Comparison of ENCODE assay signal across 8 mouse cellular contexts in the genomic region with DNA sequence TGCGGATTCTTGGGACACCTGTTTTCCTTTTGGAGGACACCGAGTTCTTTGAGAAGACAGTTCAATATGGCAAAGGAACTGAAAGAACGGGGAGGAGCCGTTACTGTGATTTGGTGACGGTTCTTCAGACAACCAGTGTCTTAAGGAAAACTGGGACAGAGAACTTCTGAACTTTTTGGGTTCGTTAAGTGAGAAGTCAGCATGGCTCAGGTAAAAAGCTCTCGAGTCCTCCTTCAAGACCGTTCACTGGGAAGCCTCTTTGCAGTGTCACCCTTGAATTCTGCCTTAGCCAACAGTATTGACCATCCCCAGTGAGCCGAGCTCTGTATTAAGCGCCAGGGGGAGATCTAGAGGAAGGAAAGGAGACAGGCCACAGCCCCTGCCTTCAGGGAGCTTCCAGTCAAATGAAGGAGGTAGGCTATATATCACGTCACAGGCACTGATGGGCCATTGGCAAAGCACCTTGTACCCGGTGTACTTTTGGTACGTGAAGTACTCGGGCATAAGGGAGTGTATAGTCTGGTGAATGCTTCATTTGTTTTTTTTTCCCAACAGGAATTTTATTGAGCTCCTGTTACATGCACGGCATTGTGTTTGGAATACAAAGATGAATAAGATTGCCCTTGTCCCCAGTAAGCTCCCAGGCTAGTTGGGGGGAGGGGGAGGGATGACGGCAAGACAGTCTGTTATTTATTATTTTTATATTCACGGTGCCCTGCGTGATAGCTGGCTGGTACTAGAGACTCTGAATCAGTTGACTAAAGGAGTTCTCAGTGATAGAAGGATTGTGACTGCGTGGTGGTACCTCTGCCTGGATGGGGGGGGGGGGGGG. TPM values are rescaled to one million over a fixed set of nuclear protein-coding genes. Genes with fewer than 3 reads are reported as not detected.
A peak's percentile ranks its signal among the peaks of the same experiment; 100 is the strongest.
DNase-seq lines count a peak whose midpoint lies in the region; ATAC-seq and TF ChIP-seq lines count a peak whose summit lies in the region.

Gene Csad (minus strand): TSS at position 51 of the 832 bp plus-strand sequence.

- peaks cover 3% of the 10 kb centered on the region; the same call in 1 of the 2 replicates for H3K79me2 ChIP-seq in heart, adult 2 months (replicated peaks; ENCODE audit: control insufficient read depth, insufficient read depth, low read length)

- H3K4me1 ChIP-seq in heart, adult 2 months (ENCODE audit: control insufficient read depth, insufficient read depth, low read length), result peaks cover 9% of the 10 kb centered on the region
- peaks cover 8 to 14% of the 10 kb centered on the region in 2 experiments for H3K4me1 ChIP-seq in ES-E14 (ENCODE audit: control insufficient read depth in 2 of 2, insufficient read depth in 2 of 2, low read length in 2 of 2, poor library complexity in 1 of 2)
- H3K4me1 ChIP-seq in embryonic facial prominence, embryonic 15.5 days, result peaks cover 40% of the 10 kb centered on the region
- peaks cover 48% of the 10 kb centered on the region for H3K4me1 ChIP-seq in hindbrain, embryonic 13.5 days (replicated peaks)
- H3K4me1 ChIP-seq in liver, embryonic 14.5 days (replicated peaks; ENCODE audit: control insufficient read depth in 2 of 2, insufficient read depth in 2 of 2, low read length in 1 of 2), result peaks cover 8 to 21% of the 10 kb centered on the region in 2 experiments

- TF ChIP-seq CTCF in heart, adult 2 months (IDR thresholded peaks at IDR 0.05), result no peak
- no peak for TF ChIP-seq CTCF in liver, embryonic 14.5 days (IDR thresholded peaks at IDR 0.05; ENCODE audit: low read depth)

- H3K36me3 ChIP-seq in heart, adult 2 months (ENCODE audit: control insufficient read depth, insufficient read depth, low read length), result peaks cover 21% of the 10 kb centered on the region
- H3K36me3 ChIP-seq in ES-E14 (ENCODE audit: control insufficient read depth, insufficient read depth, low read length, poor library complexity, severe bottlenecking), result peaks cover 32% of the 10 kb centered on the region
- peaks cover 46% of the 10 kb centered on the region for H3K36me3 ChIP-seq in embryonic facial prominence, embryonic 15.5 days
- peaks cover 43% of the 10 kb centered on the region for H3K36me3 ChIP-seq in hindbrain, embryonic 13.5 days
- H3K36me3 ChIP-seq in liver, embryonic 14.5 days (replicated peaks; ENCODE audit: control insufficient read depth, insufficient read depth, low read depth), result peaks cover 26% of the 10 kb centered on the region

- TF ChIP-seq EP300 in heart, adult 2 months (IDR thresholded peaks at IDR 0.05; ENCODE audit: insufficient read depth, low read depth, low read length), result no peak
- TF ChIP-seq EP300 in liver, embryonic 14.5 days (IDR thresholded peaks at IDR 0.05; ENCODE audit: low read depth), result no peak

- intact Hi-C loops in heart, adult 2 months (cut with DNase I), result loop anchor here (2.0 kb wide), 2 partner anchors 26 to 42 kb away; no protein-coding TSS in a partner anchor

- H3K4me2 ChIP-seq in embryonic facial prominence, embryonic 15.5 days (replicated peaks), result peak within 1 kb of the TSS; percentile 64
- H3K4me2 ChIP-seq in hindbrain, embryonic 13.5 days, result peak within 1 kb of the TSS; percentile 79
- H3K4me2 ChIP-seq in liver, embryonic 14.5 days (ENCODE audit: low read depth), result peak within 1 kb of the TSS; percentile 99

- H3K4me3 ChIP-seq in heart, adult 2 months, result peak within 1 kb of the TSS; percentile 73
- H3K4me3 ChIP-seq in ES-E14 (ENCODE audit: insufficient read depth in 1 of 2, low read depth in 1 of 2, low read length in 2 of 2, poor library complexity in 1 of 2, severe bottlenecking in 1 of 2), result peak within 1 kb of the TSS; percentile 96
- H3K4me3 ChIP-seq in embryonic facial prominence, embryonic 15.5 days (replicated peaks), result peak within 1 kb of the TSS; percentile 86
- peak within 1 kb of the TSS; percentile 72 for H3K4me3 ChIP-seq in hindbrain, embryonic 13.5 days
- H3K4me3 ChIP-seq in liver, embryonic 14.5 days (ENCODE audit: insufficient read depth in 1 of 2, low read depth in 2 of 2, low read length in 2 of 2), result peak within 1 kb of the TSS; percentile 90 to 97

- no peak for ATAC-seq in embryonic facial prominence, embryonic 15.5 days (ENCODE audit: insufficient number of reproducible peaks, low FRiP score, low TSS enrichment, low read depth)
- ATAC-seq in hindbrain, embryonic 13.5 days (ENCODE audit: low FRiP score), result no peak
- no peak for ATAC-seq in liver, embryonic 14.5 days (ENCODE audit: insufficient read depth)
- no peak for ATAC-seq in cerebellum, adult (ENCODE audit: insufficient number of reproducible peaks, low FRiP score, low TSS enrichment)

- WGBS in heart, adult 2 months, result 50% methylated on average over 19 of the region's 19 CpGs
- WGBS in embryonic facial prominence, embryonic 15.5 days, result 36% methylated on average over 19 of the region's 19 CpGs
- 54% methylated on average over 19 of the region's 19 CpGs for WGBS in hindbrain, embryonic 13.5 days
- 72% methylated on average over 19 of the region's 19 CpGs for WGBS in liver, embryonic 14.5 days (ENCODE audit: insufficient replicate concordance)

- peak within 1 kb of the TSS; percentile 99 for H3K9ac ChIP-seq in heart, adult 2 months (ENCODE audit: low read depth, low read length)
- H3K9ac ChIP-seq in ES-E14 (ENCODE audit: insufficient read depth, low read depth, low read length, poor library complexity, severe bottlenecking), result peak within 1 kb of the TSS; percentile 97
- H3K9ac ChIP-seq in embryonic facial prominence, embryonic 15.5 days, result peak within 1 kb of the TSS; percentile 95
- peak within 1 kb of the TSS; percentile 87 for H3K9ac ChIP-seq in hindbrain, embryonic 13.5 days
- peak within 1 kb of the TSS; percentile 93 for H3K9ac ChIP-seq in liver, embryonic 14.5 days (replicated peaks)

- in situ Hi-C loops in ES-E14 (cut with MboI; ENCODE audit: low sequenced_read_pairs in 2 of 2, unreplicated experiment in 2 of 2), result no loop called here

- no peak for DNase-seq in heart, adult 2 months
- no peak for DNase-seq in heart, adult 9 months (ENCODE audit: low spot score in 2 of 2)
- no peak for DNase-seq in ES-E14 (ENCODE audit: low read depth, low spot score)
- DNase-seq in liver, embryonic 14.5 days (ENCODE audit: low read depth in 3 of 3, low spot score in 3 of 3), result no peak
- DNase-seq in ovary, adult 18-20 months (ENCODE audit: low spot score), result no peak

- H3K27me3 ChIP-seq in heart, adult 2 months (ENCODE audit: control insufficient read depth, insufficient read depth, low read length), result no peaks in the 10 kb centered on the region
- no peaks in the 10 kb centered on the region for H3K27me3 ChIP-seq in embryonic facial prominence, embryonic 15.5 days
- H3K27me3 ChIP-seq in hindbrain, embryonic 13.5 days, result no peaks in the 10 kb centered on the region
- no peaks in the 10 kb centered on the region for H3K27me3 ChIP-seq in liver, embryonic 14.5 days (ENCODE audit: control insufficient read depth, insufficient read depth, low read length)

- H3K27ac ChIP-seq in heart, adult 2 months, result peak within 1 kb of the TSS; percentile 82
- peak within 1 kb of the TSS; percentile 99 for H3K27ac ChIP-seq in ES-E14 (ENCODE audit: insufficient read depth, low read depth, low read length, poor library complexity, severe bottlenecking)
- H3K27ac ChIP-seq in embryonic facial prominence, embryonic 15.5 days (replicated peaks), result peak within 1 kb of the TSS; percentile 100
- H3K27ac ChIP-seq in hindbrain, embryonic 13.5 days, result peak within 1 kb of the TSS; percentile 98
- peak within 1 kb of the TSS; percentile 72 for H3K27ac ChIP-seq in liver, embryonic 14.5 days

- no peak for TF ChIP-seq POLR2A in heart, adult 2 months (IDR thresholded peaks at IDR 0.05; ENCODE audit: insufficient read depth, low read depth, low read length)

- no peaks in the 10 kb centered on the region for H3K9me3 ChIP-seq in ES-E14 (ENCODE audit: control insufficient read depth, insufficient read depth, low read depth, low read length)
- no peaks in the 10 kb centered on the region for H3K9me3 ChIP-seq in embryonic facial prominence, embryonic 15.5 days (replicated peaks)
- no peaks in the 10 kb centered on the region for H3K9me3 ChIP-seq in hindbrain, embryonic 13.5 days
- no peaks in the 10 kb centered on the region for H3K9me3 ChIP-seq in liver, embryonic 14.5 days (ENCODE audit: control insufficient read depth, low read length)

TF ChIP-seq in ES-E14, 5 proteins besides CTCF, POLR2A, EP300 and RAD21:
- TF ChIP-seq MAFK (IDR thresholded peaks at IDR 0.05; ENCODE audit: insufficient read depth, low read depth, low read length) (no peak), ZC3H11A (IDR thresholded peaks at IDR 0.05; ENCODE audit: borderline replicate concordance, low read depth, low read length) (no peak), ZNF384 (IDR thresholded peaks at IDR 0.05; ENCODE audit: low read depth, low read length) (no peak), CHD2 (IDR thresholded peaks at IDR 0.05; ENCODE audit: low read depth, low read length) (no peak), HCFC1 (IDR thresholded peaks at IDR 0.05; ENCODE audit: borderline replicate concordance, insufficient read depth, low read length) (no peak)

RNA-seq across cellular contexts. Expression of gene Csad, which starts in this region (rescaled TPM):
- 10 to 100 TPM; 13.1 to 15.6 TPM for total RNA-seq in heart, adult 2 months (2021)
- polyA plus RNA-seq in heart, adult 2 months (2012; rRNA removed), result 33.4 and 42.1 TPM in 2 replicates
- 47.3 and 51.9 TPM in 2 replicates for total RNA-seq in ES-E14 (2012; rRNA removed)
- polyA plus RNA-seq in embryonic facial prominence, embryonic 15.5 days (2015; fragmentation: Nextera tagmentation; extraction: Ambion mirVana), result 99.1 and 106 TPM in 2 replicates
- 43.2 and 44.5 TPM in 2 replicates for polyA plus RNA-seq in hindbrain, embryonic 13.5 days (2015; fragmentation: Nextera tagmentation; extraction: Ambion mirVana)
- 14.9 and 17.9 TPM in 2 replicates for polyA plus RNA-seq in liver, embryonic 14.5 days (2012; rRNA removed)
- polyA plus RNA-seq in liver, embryonic 14.5 days (2014; fragmentation: Nextera tagmentation; extraction: Ambion mirVana), result 22.6 and 24.0 TPM in 2 replicates
